Mouse (Mus musculus): ENCODE data around the gene Xrra1.

DNA sequence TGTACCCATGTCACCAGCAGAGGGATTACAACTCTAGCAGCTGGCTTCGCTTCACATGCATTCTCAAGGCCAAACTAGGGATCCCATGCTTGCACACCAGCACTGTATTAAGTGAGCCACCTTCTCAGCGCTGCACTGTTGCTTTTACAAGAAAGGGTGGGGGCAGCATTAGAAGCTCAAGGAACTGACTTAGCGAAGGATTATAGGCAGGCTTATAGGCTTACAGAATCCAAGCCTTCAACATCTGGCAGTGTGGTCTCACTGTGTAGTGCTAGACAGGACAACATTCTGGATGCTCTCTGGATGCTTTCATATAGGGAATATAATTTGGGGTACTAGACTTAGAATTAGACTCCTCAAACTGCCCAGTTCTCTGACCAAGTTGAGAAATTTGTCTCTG, 20.7 kb upstream of the Xrra1 start:
- no peak for TF ChIP-seq CTCF (IDR thresholded peaks at IDR 0.05 in 2 of 3, conservative IDR thresholded peaks at IDR 0.05 in 1 of 3; ENCODE audit: control insufficient read depth in 1 of 3, insufficient read depth in 1 of 3, low read depth in 2 of 3, low read length in 3 of 3, poor library complexity in 1 of 3, severe bottlenecking in 1 of 3)
- TF ChIP-seq SIN3A (IDR thresholded peaks at IDR 0.05; ENCODE audit: low read length) = no peak
- no peak for TF ChIP-seq NELFE (IDR thresholded peaks at IDR 0.05; ENCODE audit: low read depth, low read length)
- no peak for TF ChIP-seq POLR2AphosphoS2 (IDR thresholded peaks at IDR 0.05; ENCODE audit: low read length)
- no peak for TF ChIP-seq GATA1 (IDR thresholded peaks at IDR 0.05; ENCODE audit: low read depth, low read length)
- TF ChIP-seq MAX (IDR thresholded peaks at IDR 0.05; ENCODE audit: low read length) = no peak
- no peak for TF ChIP-seq GABPA (IDR thresholded peaks at IDR 0.05; ENCODE audit: low read depth, low read length)
- no peak for TF ChIP-seq MAZ (IDR thresholded peaks at IDR 0.05; ENCODE audit: low read depth, low read length)
- no peak for TF ChIP-seq ZC3H11A (IDR thresholded peaks at IDR 0.05; ENCODE audit: low read depth, low read length)
- no peak for TF ChIP-seq ZNF384 (IDR thresholded peaks at IDR 0.05; ENCODE audit: low read depth, low read length)
- TF ChIP-seq MYC (IDR thresholded peaks at IDR 0.05; ENCODE audit: low read depth, low read length) = no peak

All from MEL (cell line).